Mouse (Mus musculus) left cerebral cortex, postnatal 10 days (tissue): ENCODE measurements around the gene Slc26a10. TPM values are rescaled to one million over a fixed set of nuclear protein-coding genes. Genes with fewer than 3 reads are reported as not detected.

ENCODE experiments used
- DNase-seq, 2 experiments: peaks; one replicate each; pipeline ENCODE4 v3.0.0; 2021 to 2022; ENCODE audit warnings: low spot score in 2 of 2, mixed read lengths in 1 of 2; ENCODE audit errors: extremely low spot score in 1 of 2
- intact Hi-C: fragments of 180-260 bp; cut with DNase I; formaldehyde crosslinking; loops from one replicate; pipeline ENCODE4 v1.15.1; 2025
- total RNA-seq, 2 experiments: library from RNA; stranded (reverse); gene quantifications; 2 replicates each; pipeline ENCODE4 v1.2.3; 2021

Slc26a10 gene
- total RNA-seq, 2 experiments from 2014 or later, result 1.0 to 1.2 TPM

- intact Hi-C loops, result loop anchor here (2.0 kb wide), 1 partner anchor 43 kb away; the partner anchor contains the start of gene B4galnt1
Observed at GRCm38 (mm10) chr10:127122018-127122417, 58.4 kb downstream of the Slc26a10 start.

More at GRCm38 (mm10) chr10:127122018-127122417, 58.4 kb downstream of the Slc26a10 start:
- DNase-seq, result no peak

Other genes starting within 250 kb of the Slc26a10 start
- gene Ctdsp2, start 201.9 kb downstream of the Slc26a10 start, total RNA-seq, result 10 to 100 TPM; 54.2 to 62.9 TPM
- gene Avil, start 179.9 kb downstream of the Slc26a10 start, total RNA-seq, result under 1 TPM; 0.14 to 0.17 TPM
- 10 to 100 TPM; 28.6 to 31.0 TPM for gene Tsfm, start 149.8 kb downstream of the Slc26a10 start, total RNA-seq
- gene Mettl1, start 139.2 kb downstream of the Slc26a10 start, total RNA-seq, result 10 to 100 TPM; 10.7 to 12.4 TPM
- gene Eef1akmt3, start 139.1 kb downstream of the Slc26a10 start, total RNA-seq, result under 1 TPM; 0.28 to 0.49 TPM
- under 1 TPM; 0.36 to 0.49 TPM for gene Cyp27b1, start 132.4 kb downstream of the Slc26a10 start, total RNA-seq
- gene March9, start 120.5 kb downstream of the Slc26a10 start, total RNA-seq, result 10 to 100 TPM; 49.6 to 49.8 TPM
- 100 to 1,000 TPM; 114 to 123 TPM for gene Cdk4, start 117.1 kb downstream of the Slc26a10 start, total RNA-seq
- gene Tspan31, start 110.4 kb downstream of the Slc26a10 start, total RNA-seq, result 10 to 100 TPM; 65.2 to 67.9 TPM
- 100 to 1,000 TPM; 558 to 572 TPM for gene Agap2, start 105.4 kb downstream of the Slc26a10 start, total RNA-seq
- 100 to 1,000 TPM; 103 to 107 TPM for gene Os9, start 59.5 kb downstream of the Slc26a10 start, total RNA-seq
- 100 to 1,000 TPM; 105 to 107 TPM for gene B4galnt1, start 15.4 kb downstream of the Slc26a10 start, total RNA-seq
- gene Arhgef25, start 9.4 kb upstream of the Slc26a10 start, total RNA-seq, result 10 to 100 TPM; 65.2 to 69.1 TPM
- gene Dtx3, start 15.1 kb upstream of the Slc26a10 start, total RNA-seq, result 100 to 1,000 TPM; 182 to 185 TPM
- gene Pip4k2c, start 30.9 kb upstream of the Slc26a10 start, total RNA-seq, result 10 to 100 TPM; 42.2 to 47.4 TPM
- 100 to 1,000 TPM; 468 to 479 TPM for gene Kif5a, start 82.7 kb upstream of the Slc26a10 start, total RNA-seq
- 100 to 1,000 TPM; 322 to 330 TPM for gene Dctn2, start 85.7 kb upstream of the Slc26a10 start, total RNA-seq
- 10 to 100 TPM; 37.4 to 45.5 TPM for gene Mbd6, start 108.4 kb upstream of the Slc26a10 start, total RNA-seq
- gene Mars, start 131.1 kb upstream of the Slc26a10 start, total RNA-seq, result 10 to 100 TPM; 59.1 to 62.0 TPM
- under 1 TPM; 0.92 to 0.93 TPM for gene Arhgap9, start 141.3 kb upstream of the Slc26a10 start, total RNA-seq
- 1 to 10 TPM; 1.5 to 1.7 TPM for gene Gli1, start 161.3 kb upstream of the Slc26a10 start, total RNA-seq
- gene Inhbe, start 173.8 kb upstream of the Slc26a10 start, total RNA-seq, result under 1 TPM in 1 of 2 experiments, not detected in 1; 0.08 TPM
- gene Inhbc, start 189.8 kb upstream of the Slc26a10 start, total RNA-seq, result not detected
- 100 to 1,000 TPM; 288 to 322 TPM for gene R3hdm2, start 199.7 kb upstream of the Slc26a10 start, total RNA-seq